Mouse (Mus musculus) left cerebral cortex, adult 2 months (tissue): ENCODE data around the gene Pold2. TPM values are rescaled to one million over a fixed set of nuclear protein-coding genes. Genes with fewer than 3 reads are reported as not detected.
A peak's percentile ranks its signal among the peaks of the same experiment; 100 is the strongest.
"Not testable (repeated sequence)": the region's sequence is repeated elsewhere in the genome, so short reads cannot be mapped to it uniquely, and the experiment has no call there.

Source experiments
- DNase-seq, 2 experiments: peaks; one replicate each; pipeline ENCODE4 v3.0.0; 2021 to 2022; ENCODE audit warnings: low spot score in 2 of 2, mixed read lengths in 1 of 2; ENCODE audit errors: extremely low spot score in 1 of 2
- H3K27ac ChIP-seq: fragments of 200-600 bp; 2 replicates; pipeline ENCODE4 v1.8.1; 2022
- H3K4me3 ChIP-seq: fragments of 200-600 bp; 2 replicates; pipeline ENCODE4 v1.8.1; 2022
- CTCF ChIP-seq: fragments of 200-600 bp; IDR thresholded peaks from 2 replicates; pipeline ENCODE4 v1.8.1; 2022; ENCODE audit warnings: antibody characterized with exemption, mild to moderate bottlenecking, moderate library complexity
- intact Hi-C: fragments of 180-260 bp; cut with DNase I; formaldehyde crosslinking; loops from one replicate; pipeline ENCODE4 v1.15.1; 2025
- total RNA-seq, 2 experiments: library from RNA; stranded (reverse); gene quantifications; 2 replicates each; pipeline ENCODE4 v1.2.3; 2021

Pold2 gene
- total RNA-seq, 2 experiments from 2014 or later: 18.7 to 20.7 TPM

DNA sequence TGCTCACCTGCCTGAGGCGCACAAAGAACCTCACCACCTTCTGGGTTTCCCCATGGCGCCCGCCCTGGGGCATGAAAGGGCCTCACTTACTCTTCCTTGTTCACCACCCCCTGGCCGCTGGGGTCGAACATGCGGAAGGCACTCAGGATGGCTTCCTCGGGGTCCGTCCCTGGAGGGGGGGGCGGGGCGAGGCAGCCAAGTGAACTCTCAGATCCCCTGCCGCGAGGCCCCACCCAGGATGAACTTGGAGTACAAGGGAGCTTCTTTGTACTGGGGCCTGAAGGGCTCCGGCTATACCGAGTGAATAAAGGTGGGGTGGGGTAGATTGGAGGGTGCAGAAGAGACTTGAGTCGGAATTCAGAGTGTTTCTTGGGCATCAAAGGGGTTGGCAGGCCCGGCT, 19.1 kb upstream of the Pold2 start:
- Histone ChIP-seq H3K4me3 (no peak overlapping the region), H3K27ac (no peak overlapping the region)
- no peak for DNase-seq
- intact Hi-C loops: no loop called here
- TF ChIP-seq CTCF: no peak

DNA sequence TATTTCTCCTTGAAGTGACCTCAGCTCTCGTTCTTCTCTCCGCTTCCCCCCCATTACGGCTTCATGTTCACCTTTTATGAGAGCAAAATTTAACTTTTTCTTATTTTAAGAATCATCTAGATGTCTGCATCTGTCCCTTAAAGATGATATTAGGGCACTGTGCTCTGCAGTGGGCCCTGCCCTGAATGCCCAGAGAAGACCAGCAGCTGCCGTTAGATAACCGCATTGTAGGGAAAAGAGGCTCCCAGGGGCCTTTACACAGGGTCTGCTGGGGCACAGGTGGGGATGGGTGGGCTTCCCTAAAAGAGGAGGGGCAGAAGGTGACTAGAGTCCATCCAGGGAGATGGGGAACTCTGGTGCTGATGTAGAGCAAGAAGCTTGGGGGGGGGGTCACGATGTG, 15.7 kb upstream of the Pold2 start:
- Histone ChIP-seq H3K27ac (no peak overlapping the region), H3K4me3 (no peak overlapping the region)
- TF ChIP-seq CTCF: no peak
- no peak for DNase-seq
- intact Hi-C loops: no loop called here

DNA sequence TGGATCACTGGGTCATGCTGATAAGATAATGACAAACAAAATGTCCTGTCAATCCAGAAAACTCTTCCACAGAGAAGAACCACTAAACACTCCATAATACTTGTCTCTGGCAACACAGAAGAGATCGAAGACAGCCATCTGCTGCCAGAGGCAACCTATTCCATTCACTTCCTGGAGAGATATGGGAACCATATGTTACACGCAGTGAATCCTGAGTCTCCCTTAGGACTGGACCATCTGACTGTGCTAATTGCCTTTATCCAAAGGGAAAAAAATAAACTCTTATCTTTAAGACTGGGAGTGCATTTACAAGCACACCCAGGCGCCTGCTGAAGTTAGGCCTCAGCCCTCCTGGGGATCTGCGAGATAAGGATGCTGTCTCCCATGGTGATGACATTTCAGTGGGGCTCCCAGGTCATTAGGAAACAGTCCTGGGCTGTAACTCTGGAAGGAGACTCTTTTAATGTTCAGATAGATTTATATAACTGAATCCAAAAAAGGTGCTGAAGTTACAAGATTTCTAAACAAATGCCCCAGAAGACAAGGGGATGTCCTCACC, 14.8 kb upstream of the Pold2 start:
- no peak for DNase-seq
- Histone ChIP-seq H3K27ac (no peak overlapping the region), H3K4me3 (no peak overlapping the region)
- no peak for TF ChIP-seq CTCF
- intact Hi-C loops: no loop called here

DNA sequence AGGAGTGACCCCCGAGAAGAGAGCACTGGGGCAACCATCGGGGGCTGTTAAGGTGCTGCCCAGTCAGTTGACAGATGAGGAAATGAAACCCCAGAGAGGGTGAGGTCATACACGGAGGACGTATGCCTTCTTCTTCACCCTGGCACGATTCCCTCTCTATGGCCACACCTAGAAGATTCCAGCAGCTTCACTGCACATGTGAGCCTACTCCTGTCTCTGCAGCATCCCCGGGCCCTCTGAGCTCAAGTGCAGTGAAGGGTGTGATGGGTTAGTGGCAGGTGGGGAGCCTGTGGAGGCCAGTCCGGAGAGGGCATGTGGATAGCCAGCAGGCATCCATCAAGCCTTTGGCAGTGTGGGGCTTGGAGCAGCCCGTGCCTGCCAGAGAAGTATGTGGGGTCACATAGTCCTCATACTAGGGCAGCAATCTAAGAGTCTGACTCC, 14.1 kb upstream of the Pold2 start:
- no peak for DNase-seq
- no peak overlapping the region for H3K4me3 ChIP-seq
- no peak for TF ChIP-seq CTCF
- no peak overlapping the region for H3K27ac ChIP-seq
- intact Hi-C loops: no loop called here

DNA sequence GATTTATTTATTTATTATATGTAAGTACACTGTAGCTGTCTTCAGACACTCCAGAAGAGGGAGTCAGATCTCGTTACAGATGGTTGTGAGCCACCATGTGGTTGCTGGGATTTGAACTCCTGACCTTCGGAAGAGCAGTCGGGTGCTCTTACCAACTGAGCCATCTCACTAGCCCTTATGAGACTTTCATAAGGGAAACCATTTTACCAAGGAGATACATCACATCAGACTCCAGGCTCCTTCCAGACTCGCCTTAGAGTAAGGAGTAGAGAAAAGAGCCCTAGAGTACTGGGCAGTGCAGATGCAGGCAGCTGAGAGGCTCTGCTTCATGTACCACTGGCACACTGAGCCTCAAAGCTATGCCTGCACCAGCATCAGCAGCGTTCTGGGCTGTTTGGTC, 10.5 kb upstream of the Pold2 start:
- not testable (repeated sequence) for H3K4me3 ChIP-seq, DNase-seq, H3K27ac ChIP-seq
- intact Hi-C loops: loop anchor here (10.0 kb wide), 1 partner anchor 404 kb away; no protein-coding TSS in a partner anchor

- intact Hi-C loops: loop anchor here (2.0 to 10.0 kb wide), 2 partner anchors 26 to 402 kb away; no protein-coding TSS in a partner anchor
These were observed 9.2 kb upstream of the Pold2 start for GRCm38 (mm10) chr11:5887250-5887649.

GRCm38 (mm10) chr11:5886187-5886586, 8.1 kb upstream of the Pold2 start:
- intact Hi-C loops: loop anchor here (2.0 to 10.0 kb wide), 2 partner anchors 27 to 401 kb away; no protein-coding TSS in a partner anchor
- TF ChIP-seq CTCF: peak; percentile 96

More at GRCm38 (mm10) chr11:5887250-5887649, 9.2 kb upstream of the Pold2 start:
- Histone ChIP-seq H3K4me3 (no peak overlapping the region), H3K27ac (no peak overlapping the region)
- no peak for TF ChIP-seq CTCF
- no peak for DNase-seq

DNA sequence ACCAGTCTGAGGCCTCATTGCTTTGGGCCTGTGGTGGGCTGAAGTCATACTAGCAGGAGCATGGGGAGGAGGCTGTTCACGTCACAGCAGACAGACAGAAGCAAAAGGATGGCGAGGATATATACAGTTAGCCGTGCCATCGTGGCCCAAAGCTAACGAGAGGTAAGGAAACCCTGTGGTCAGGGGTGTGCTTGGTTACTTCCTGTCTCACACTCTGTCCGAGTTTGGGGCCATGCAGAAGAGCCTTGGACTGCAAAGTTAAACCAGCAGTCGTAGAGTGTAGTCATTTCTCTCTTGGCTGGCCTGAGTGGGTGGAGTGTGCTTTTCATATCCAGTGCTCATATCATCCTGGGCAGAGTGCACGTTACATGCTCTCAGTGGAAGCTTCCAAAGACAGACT, 4.4 kb upstream of the Pold2 start:
- Histone ChIP-seq H3K4me3 (no peak overlapping the region), H3K27ac (no peak overlapping the region)
- TF ChIP-seq CTCF: no peak
- intact Hi-C loops: loop anchor here (10.0 kb wide), 1 partner anchor 398 kb away; no protein-coding TSS in a partner anchor
- DNase-seq: no peak

More at GRCm38 (mm10) chr11:5886187-5886586, 8.1 kb upstream of the Pold2 start:
- Histone ChIP-seq H3K27ac (no peak overlapping the region), H3K4me3 (no peak overlapping the region)
- peak; percentile 58 to 59 for DNase-seq

DNA sequence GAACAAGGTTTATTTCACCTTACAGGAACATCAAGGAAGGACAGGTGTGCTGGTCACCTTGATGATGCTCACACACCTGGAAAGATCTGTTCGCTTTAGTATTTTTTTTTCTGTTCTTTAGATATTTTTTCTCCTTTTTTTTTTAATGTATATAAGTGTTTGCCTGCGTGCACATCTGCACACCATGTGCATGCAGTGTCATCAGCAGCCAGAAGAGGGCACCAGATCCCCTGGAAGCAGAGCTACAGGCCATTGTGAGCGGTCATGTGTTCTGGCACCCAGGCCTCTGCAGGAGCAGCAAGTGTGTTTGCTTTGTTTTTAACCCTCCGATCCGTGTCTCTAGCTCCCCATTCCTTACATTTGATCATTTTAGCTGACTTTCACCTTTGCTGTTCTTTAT, 1.8 kb upstream of the Pold2 start:
- intact Hi-C loops: loop anchor here (2.0 to 10.0 kb wide), 4 partner anchors 43 to 395 kb away; partner anchors contain the start of genes Dbnl and Ykt6
- peak; percentile 38 to 51 for DNase-seq
- TF ChIP-seq CTCF: peak; percentile 70
- H3K27ac ChIP-seq: no peak overlapping the region
- no peak overlapping the region for H3K4me3 ChIP-seq

DNA sequence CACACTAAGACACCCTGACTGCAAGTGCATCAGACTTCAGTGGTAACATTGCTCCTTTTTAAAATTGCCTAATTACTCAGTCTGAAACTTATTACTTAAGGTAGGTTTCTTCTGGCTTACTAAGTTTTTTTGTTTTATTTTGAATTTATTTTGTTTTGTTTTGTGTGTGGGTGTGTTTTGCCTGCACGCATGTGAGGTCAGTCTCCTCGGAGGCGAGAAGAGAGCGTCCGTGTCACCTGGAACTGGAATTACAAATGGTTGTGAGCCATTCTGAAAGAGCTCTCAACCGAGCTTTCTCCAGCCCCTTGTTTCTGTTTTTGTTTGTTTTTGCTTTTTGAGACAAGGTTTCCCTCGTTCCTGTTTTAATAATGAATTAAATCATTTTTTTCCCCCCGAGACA, 569 bp upstream of the Pold2 start:
- TF ChIP-seq CTCF: no peak
- Histone ChIP-seq H3K4me3 (peak overlapping the region; percentile 78), H3K27ac (peak overlapping the region; percentile 86)
- DNase-seq: no peak
- intact Hi-C loops: loop anchor here (2.0 kb wide), 3 partner anchors 42 to 90 kb away; partner anchors contain the start of genes Dbnl and Ykt6

GRCm38 (mm10) chr11:5877421-5877820, 671 bp downstream of the Pold2 start:
- intact Hi-C loops: no loop called here

GRCm38 (mm10) chr11:5873192-5873591, 4.9 kb downstream of the Pold2 start:
- intact Hi-C loops: no loop called here

More at GRCm38 (mm10) chr11:5877421-5877820, 671 bp downstream of the Pold2 start:
- DNase-seq: no peak
- no peak for TF ChIP-seq CTCF
- peak overlapping the region; percentile 78 for H3K4me3 ChIP-seq
- no peak overlapping the region for H3K27ac ChIP-seq

DNA sequence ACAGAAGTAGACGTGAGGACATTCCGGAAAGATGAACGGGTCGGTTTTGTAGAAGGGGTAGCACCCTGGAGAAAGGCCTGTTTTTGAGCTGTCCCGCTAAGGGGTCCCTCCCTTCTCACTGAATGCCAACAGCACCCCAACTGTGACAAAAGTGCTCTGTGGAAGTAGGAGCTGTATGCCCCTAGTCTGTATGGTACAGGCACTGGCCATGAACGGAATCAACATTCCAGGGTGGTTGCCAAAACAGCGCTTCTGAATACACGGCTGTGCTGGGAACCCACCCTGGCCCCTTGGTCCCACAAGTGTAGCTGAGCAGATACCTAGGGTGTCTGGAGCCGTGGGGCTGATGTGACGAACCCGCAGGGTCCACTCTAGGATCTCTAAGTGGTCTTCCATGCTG, 5.4 kb downstream of the Pold2 start:
- H3K27ac ChIP-seq: no peak overlapping the region
- no peak for TF ChIP-seq CTCF
- intact Hi-C loops: no loop called here

More at GRCm38 (mm10) chr11:5873192-5873591, 4.9 kb downstream of the Pold2 start:
- no peak for DNase-seq
- TF ChIP-seq CTCF: no peak
- Histone ChIP-seq H3K27ac (no peak overlapping the region), H3K4me3 (no peak overlapping the region)

More for the DNA sequence above, 5.4 kb downstream of the Pold2 start:
- H3K4me3 ChIP-seq: no peak overlapping the region
- DNase-seq: no peak
